Mouse (Mus musculus) adrenal gland, postnatal 14 days (tissue): Measurements from ENCODE around the gene Npffr2. TPM values are rescaled to one million over a fixed set of nuclear protein-coding genes. Genes with fewer than 3 reads are reported as not detected.

Experiments
- total RNA-seq: library from RNA; stranded (reverse); gene quantifications from 2 replicates; pipeline ENCODE4 v1.2.3, GENCODE M21; 2021

The Npffr2 gene
- total RNA-seq, 1 experiment from 2014 or later: not detected

Other genes starting within 250 kb of the Npffr2 start
- gene Gc, start 69.5 kb upstream of the Npffr2 start, total RNA-seq: 25.8 and 519 TPM in 2 replicates